Mouse (Mus musculus) right cerebral cortex, adult 2 months (tissue): ENCODE data around the gene Prodh2.
A peak's percentile ranks its signal among the peaks of the same experiment; 100 is the strongest.
"Not testable (repeated sequence)": the region's sequence is repeated elsewhere in the genome, so short reads cannot be mapped to it uniquely, and the experiment has no call there.

ENCODE experiments used
- DNase-seq, 2 experiments: peaks; one replicate each; pipeline ENCODE4 v3.0.0; 2021 to 2022; ENCODE audit warnings: low spot score in 2 of 2

Prodh2 gene

DNA sequence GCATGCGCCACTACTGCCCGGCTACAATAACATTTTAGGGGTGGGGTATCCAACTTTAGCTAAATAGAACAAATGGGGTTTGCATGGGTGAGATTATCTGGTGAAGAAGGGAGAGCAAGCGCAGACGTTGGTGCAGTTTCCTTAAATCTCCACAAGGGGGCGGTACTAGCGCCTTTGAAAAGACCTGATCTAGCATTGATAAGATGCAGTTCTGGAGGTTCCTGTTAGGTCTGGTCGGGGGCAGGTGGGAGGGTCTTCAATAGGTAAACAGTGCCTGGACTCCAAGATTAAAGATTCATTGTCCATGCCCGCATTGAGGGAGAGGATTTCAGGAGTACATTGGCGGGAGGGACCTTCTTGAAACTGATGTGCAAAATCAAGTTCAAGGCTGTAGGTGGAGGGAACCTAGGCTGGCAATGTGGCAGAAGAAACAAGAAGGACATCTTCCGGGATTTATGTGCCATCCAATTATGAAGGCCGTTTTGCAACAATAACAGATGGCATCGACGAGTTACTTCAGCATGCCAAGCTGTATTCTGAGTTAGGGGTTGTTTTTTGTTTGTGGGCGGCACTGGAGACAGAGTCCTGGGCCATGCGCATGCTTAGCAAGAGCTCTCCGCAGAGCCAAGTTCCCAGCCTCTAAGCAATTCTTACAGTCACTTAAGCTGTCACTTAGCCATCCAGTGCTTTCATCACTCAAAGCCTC is 3.0 kb upstream of the Prodh2 start:
- peak; percentile 62 to 63 for DNase-seq

DNA sequence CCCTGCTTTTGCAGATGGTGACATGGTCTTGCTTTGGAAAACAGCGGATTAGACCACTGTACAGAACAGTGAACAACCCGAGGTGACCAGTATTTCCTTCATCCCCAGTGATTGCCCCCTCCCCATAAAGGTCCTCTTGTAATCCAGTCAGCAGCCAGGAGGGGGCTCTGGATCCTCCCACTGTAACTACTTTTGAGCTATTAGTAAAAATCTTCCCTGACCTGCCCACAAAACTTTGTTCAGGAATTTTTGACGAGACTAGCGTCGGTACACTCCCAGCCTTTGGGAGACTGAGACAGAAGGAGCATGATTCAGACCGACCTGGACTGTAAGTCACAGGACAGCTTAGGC is 2.5 kb upstream of the Prodh2 start:
- no peak for DNase-seq

DNA sequence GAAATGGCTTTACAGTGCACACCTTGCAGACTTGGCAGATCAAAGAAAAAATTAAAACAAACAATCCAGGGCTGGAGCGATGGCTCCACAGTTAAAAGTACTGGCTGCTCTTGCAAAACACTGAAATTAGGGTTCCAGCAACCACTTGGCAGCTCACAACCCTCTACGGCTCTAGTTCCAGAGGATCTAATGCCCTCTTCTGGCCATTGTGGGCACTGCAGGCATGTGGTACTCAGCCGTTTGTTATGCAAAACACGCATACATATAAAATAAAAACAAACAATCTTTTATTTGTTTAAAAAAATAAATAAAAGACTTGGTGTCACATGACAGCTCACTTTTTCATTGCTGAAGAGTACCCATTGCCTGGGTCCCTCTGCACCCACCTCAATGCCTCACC is 657 bp upstream of the Prodh2 start:
- peak; percentile 73 to 78 for DNase-seq

DNA sequence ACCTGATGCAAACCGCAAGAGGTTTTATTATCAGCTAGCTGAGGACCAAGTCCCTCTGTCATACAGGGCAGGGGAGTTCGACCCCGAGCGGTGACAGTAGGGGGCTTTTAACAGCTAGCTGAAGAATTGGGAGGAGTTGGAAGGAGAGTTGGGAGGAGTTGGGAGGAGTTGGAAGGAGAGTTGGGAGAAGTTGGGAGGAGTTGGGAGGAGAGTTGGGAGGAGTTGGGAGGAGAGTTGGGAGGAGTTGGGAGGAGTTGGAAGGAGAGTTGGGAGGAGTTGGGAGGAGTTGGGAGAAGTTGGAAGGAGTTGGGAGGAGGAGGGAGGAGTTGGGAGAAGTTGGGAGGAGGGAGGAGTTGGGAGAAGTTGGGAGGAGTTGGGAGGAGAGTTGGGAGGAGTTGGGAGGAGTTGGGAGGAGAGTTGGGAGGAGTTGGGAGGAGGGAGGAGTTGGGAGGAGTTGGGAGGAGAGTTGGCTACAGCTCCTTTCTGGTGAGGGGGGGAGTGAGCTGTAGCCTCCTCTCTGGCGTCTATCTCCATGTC is 2.2 kb downstream of the Prodh2 start:
- DNase-seq: not testable (repeated sequence)

DNA sequence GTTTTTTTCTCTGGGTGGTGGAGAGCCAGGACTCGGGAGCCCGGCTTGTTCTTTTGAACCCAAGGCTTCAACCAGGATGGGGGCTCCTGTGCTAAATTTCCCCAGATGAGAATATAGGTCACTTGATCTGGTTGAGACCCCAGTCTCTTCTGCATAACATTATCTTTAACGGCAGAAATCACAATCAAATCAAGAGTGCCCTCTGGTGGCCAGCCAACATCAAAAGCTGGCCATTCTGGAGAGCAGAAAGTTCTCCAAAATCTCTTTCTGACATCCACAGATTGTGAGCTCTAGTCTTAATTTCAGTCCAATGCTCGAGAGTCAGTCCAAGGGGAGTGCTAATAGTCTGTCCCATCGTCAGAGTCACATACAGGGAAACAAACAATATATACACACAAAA is 7.7 kb downstream of the Prodh2 start:
- DNase-seq: not testable (repeated sequence)

DNA sequence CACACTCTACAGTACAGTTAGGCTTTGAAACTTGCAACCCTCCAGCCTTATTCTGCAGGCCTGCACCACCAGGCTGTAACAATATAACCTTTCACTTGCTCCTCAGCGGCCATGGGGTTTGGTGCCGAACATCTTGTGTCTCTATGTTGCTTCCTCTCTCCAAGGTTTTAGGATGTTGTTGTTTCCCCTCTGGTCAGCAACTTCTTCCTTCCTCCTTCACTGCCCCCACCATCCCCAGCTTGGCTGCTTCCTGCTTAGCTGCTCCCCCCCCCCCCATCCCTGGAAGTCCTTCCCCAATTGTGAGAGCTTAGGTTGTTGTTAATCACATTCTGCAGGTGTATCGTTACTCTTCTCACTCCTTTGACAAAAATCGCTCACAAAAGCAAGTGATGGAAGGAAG is 14.6 kb downstream of the Prodh2 start:
- DNase-seq: no peak

DNA sequence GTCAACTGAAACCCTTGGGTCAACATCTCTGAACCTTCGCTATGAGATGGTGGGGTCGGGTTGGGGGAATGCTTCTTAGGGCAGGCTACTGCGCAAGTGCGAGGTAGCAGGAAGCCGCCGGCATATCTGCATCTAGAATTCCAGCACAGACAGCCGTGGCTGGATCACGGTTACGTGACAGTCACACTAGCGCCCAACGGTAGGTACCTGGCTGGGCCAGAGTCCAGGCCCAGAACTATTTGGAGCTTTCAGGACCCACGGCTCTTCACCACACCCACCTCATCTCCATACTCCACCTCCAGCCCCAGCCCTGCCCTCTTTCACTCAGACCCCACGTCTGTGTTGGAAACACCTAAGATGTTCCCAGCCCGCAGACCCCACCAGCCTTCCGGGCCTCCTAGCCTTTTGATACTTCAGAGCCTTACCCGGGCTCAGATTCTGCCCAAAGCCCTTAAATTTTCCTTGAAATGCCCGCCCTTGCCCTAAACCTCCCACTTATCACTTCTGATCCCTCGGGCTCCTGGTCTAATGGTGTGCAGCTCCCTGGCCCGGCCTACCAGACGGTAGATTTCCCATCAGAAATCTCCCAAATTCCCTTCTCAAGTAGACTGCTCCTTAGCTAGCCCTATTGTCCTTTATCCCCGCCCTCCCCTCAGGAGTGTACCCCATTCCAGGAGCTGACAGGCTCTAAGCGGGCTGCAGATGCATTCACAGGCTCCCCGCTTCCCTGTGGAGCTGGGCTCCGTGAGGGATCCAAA is 21.8 kb downstream of the Prodh2 start:
- DNase-seq: no peak

DNA sequence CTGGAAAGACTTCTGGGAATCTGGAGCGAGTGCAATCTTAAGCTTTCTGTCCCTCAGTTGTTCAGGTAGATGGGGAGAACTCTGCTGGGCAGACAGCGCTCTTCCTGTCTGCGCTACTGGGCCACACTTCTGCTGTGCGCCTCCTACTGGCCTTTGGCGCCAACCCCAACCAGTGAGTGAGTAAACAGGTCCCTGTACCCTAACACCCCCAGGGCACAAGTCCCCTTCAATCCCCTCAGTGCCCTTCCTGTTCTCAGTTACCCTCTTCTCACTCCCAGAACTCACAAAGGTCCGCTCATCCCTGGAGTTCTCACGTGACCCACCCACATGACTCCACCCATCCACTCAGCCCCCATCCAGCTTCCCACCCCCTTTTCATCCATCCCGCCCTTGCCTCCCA is 24.9 kb downstream of the Prodh2 start:
- no peak for DNase-seq

DNA sequence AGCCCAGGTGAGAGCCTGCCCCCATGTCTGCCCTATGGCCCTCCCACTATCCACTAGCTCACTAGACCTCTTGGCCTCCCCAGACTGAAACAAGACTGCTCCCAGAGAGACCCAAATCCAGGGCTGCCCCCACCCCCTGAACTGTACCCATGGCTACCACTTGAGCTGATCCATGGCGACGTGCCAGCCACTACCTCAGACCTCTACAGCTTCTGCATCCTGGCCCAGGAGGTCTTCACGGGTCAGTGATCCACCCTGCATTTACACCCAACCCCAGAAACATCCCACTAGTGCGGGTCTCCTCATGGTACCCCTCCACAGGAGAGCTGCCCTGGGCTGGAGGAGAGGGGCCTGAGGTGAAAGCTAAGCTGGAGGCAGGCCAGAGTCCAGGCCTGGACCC is 27.0 kb downstream of the Prodh2 start:
- no peak for DNase-seq

DNA sequence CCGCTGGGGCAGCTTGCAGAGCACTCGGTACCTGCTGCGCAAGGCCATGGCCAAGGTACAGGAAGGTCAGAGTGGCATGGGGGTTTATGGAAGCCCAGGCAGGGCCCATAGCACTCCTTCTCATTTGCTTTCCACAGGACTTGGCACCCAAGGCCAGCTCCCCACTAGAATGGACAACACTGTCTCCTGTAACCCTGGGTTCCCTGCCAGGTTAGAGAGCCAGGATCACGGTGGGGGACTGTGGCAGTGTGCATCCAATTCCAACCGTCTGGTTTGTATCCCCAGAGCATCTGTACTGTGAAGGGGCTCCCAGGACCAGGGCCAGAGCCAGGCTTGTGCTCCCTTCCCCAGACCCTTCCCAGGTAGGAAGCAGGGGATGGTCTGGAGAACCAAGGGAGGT is 27.4 kb downstream of the Prodh2 start:
- no peak for DNase-seq

DNA sequence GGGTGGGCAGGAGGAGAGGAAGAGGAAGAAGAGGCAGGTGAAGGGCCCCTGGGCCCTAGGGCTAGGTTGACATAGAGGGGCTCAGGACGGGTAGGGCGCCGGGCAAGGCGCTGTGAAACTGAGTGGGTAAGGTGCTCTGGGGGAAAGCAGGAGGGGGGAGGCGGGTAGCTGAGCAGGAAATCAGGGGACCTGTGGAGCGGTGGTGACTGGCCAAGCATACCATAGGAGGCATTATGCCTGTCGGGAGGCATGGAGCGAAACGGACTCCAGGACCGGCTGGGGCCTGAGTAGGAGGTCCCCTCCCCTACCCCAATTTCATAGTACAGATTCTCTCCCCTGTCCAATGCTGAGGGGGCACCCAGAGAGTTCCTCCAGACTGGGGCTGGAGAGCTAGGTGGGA is 29.4 kb downstream of the Prodh2 start:
- DNase-seq: no peak

DNA sequence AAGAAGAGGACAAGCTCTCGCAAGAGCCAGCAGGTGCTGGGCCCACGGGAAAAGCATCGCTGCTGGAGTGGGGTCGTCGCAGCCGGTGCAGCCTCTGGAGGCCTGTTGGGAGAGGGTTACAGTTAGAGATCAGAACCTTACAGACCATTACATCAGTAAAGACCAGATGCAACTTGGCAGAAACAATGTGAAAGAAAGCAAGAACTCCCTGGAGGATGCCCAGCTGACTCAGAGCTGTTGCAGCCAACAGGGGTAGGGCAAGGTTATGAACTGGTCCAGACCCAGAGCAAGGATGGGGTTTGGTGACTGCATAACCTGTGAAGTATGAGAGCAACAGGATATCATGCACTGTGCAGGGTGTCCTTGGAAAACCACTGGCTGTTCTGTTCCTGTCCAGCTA is 31.1 kb downstream of the Prodh2 start:
- no peak for DNase-seq

DNA sequence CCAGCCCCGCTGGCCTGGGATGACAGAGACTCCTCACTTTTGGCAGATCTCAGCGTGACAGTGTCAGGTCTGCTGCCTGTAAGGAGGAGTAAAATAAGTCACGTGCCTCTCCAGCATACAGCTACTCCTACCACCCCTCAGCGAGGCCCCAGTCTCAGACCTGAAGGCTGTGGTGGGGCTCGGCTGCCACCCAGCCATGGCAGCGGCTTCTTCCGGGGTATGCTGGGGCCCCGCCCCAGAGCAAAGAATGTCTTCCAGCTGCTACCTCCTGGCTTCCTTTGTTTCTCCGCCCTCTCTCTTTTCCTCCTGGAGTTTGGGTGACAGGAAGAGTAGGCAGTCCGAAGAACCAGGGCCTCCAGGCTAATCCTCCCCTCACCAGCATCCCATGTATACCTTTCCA is 32.5 kb downstream of the Prodh2 start:
- DNase-seq: no peak

DNA sequence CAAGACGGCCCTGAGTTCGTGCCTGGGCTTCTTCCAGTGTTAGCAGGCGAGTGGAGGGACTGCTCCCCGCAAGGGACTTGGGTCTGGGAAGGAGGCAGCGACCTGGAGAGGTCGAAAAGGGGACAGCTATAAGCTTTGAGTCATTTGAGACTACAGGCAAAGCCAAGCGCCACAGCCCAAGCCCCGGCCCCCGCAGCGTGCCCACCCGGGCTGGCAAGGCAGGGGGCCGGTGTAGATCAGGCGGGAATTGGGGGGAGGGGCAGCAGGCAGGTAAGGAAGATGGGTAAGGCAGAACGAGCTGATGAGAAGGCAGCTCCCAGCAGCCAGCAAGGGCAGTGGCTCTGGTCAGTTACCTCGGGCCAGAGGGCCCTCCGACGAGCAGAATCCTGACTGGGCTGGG is 33.0 kb downstream of the Prodh2 start:
- no peak for DNase-seq

DNA sequence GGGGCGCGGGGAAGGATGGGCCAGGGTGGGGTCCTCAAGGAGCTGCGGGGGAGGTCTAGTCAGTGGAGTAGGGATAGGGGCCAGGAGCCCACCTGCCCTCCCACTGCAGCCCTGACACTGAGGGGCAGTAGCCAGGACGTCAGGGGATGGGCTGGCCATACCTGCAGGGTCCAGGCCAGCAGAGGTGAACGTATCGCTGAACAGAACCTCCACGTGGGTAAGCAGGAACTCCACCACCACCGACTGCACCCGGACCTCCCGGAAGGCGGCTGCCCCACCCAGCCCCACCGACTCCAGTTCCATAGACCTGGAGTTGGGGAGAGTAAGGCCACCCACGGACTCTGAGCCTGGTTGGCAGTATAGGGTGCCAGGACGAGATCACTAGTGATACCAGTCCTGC is 33.6 kb downstream of the Prodh2 start:
- no peak for DNase-seq

DNA sequence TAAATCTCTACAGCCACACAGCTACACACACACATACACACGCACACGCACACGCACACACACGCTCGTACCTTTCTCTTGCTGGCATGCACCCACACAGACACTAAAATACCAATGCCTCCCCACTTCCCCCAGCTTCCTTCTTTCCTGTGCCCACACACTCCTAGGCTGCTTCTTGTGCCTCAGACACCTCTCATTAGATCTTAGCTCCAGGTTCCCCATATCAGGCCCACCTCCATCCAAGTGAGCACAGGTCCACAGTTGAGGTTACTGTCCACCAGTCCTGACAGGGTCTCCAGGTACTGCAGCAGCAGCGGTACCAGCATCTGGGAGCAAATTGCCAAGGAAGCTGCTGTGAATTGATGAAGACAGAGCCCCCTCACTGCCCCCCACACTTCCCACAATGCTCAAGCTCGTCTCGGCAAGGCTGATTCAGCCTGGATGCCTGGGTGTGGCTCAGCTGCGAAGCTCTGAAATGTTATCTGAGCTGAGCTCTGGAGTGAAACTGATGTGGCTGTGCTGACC is 37.9 kb downstream of the Prodh2 start:
- DNase-seq: peak; percentile 78 to 85

DNA sequence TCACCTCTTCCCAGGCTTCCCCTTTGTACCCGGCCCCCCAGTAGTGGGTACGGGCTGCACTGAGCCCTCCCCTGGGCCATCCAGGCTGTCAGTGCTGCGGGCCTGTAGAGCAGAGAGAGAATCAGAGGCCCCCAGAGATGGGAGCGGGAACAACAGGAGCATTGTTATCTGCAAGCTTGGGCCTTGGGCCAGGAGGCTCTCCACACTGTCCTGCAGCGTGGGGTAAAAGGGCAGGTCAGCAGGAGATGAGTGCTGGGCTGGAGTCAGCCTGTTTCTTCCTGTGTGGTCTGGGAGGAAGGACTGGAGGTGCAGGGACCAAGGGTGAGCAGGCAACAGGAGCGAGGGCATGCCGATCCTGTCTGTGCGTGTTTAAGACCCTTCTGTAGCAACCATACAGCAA is 39.5 kb downstream of the Prodh2 start:
- DNase-seq: no peak

DNA sequence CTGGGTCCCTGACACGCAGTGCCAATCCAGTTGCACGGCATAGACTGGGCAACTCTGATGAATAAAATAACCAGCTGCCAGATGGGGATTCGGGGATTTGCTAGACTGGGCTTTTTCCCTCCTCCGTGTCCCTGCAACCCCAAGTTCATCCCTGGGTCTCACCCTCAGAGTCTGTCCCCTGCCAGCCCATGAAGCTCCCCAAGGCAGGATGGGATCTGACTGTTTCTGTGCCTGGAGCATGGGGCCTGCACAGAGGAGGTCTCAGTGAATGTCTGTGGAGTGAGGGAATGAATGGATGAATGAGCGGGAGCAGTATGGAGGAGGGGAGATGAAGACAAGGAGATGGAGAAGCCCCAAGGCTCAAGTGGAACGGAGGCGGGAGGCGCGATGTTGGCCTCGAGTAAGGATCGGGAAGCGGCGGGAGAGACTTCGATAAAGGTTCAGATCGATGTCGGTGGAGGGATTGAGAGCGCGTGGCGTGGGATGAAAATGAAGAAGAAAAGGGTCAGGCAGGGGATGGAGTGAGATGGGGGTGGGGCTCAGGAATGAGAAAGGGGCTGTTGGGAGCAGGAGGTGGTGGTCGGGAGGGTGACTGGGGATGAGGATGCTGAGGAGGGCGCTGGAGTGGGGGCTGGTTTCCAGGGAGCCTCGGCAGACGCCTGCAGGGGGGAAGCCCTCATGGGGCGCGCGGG is 40.7 kb downstream of the Prodh2 start:
- peak in 1 of 2 experiments; percentile 58 for DNase-seq

DNA sequence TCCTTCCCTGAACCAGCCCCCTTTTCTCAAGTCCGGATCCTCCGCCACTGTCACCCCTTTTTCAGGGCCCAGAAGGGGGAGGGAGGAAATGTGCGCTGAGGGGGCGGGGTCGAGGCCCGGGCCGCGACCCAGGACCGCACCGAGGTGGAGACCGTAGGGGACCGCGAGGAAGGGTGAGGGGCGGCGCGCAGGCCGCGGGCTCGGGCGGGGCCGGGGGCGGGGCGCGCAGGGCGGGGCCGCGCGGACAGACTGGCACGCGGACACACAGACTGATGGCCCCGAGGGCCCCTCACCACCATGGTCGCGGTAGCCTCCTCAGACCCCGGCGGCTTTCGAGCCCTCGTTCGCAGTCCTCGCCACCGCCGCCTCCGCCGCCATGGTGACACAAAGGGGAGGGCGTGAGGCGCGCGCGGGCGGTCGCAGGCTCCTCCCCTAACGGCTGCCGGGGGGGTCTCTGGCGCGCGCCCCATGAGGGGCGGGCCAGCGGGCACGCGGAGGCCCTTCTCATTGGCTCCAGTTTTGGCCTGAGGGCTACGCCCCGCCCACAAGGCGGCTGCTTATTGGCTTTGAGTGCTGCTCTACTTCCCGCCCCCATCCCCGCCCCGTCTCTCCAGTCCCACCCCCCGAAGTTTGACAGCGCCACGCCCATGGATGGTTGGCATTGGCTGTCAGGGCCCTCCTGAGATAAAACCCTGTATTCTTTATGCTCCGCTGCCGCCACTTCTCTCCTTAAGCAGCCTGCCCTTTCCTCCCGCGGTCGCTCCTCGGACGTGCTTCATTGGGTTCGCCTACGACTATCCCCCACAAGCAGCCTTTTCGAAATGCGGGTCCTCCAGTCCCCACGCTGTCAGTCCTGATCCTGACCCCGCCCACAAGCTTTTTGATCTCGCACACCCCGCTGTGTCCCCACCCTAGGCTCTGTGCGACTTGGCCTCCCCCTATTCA is 41.5 kb downstream of the Prodh2 start, which contains the start of gene Arhgap33:
Arhgap33 (minus strand) TSS at position 428 of the 945 bp plus-strand sequence.
- peak; percentile 94 to 98 for DNase-seq

DNA sequence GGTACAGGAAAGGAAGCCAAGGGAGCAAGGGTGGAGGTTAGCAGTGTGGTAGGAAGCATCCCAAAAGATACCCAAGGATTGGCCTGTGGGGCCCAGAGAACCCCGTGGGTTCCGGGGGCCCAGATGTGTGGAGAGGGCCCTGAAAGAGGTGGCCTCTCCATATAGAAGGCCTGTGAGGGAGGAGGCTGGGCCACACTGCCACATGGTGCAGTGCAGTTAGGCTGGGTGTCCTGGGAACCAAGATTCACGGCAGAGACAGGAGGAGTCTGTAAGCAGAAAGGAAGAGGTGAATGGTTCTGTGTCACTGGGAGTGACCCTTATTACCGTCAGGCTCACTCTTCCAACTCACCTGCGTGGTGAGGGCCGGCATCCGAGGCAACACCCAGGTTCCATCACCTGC is 47.1 kb downstream of the Prodh2 start:
- DNase-seq: no peak

DNA sequence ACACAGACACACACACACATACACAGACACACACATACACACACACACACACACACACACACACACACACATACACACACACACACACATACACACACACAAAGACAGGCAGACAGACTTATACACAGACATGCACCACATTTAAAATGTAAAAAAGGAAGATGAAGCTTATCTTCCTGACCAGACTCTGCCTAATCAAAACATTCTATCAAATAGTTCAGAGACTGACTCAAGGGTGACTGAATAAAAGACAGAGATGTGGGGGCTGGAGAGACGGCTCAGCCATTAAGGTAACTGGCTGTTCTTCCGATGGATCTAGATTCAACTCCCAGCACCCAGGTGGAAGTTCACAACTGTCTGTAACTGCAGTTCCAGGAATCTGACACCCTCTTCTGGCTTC is 50.9 kb downstream of the Prodh2 start:
- DNase-seq: no peak
